Mouse (Mus musculus): ENCODE results near the gene Vmn2r34. TPM values are rescaled to one million over a fixed set of nuclear protein-coding genes. Genes with fewer than 3 reads are reported as not detected.
"Not testable (repeated sequence)": the region's sequence is repeated elsewhere in the genome, so short reads cannot be mapped to it uniquely, and the experiment has no call there.

Vmn2r34 gene
- polyA plus RNA-seq (2015; fragmentation: Nextera tagmentation; extraction: Ambion mirVana) = not detected in 2 replicates

- not testable (repeated sequence) for H3K36me3 ChIP-seq; H3K4me2 ChIP-seq (replicated peaks); ATAC-seq (ENCODE audit: insufficient number of reproducible peaks, low FRiP score, low TSS enrichment, low read depth); H3K27me3 ChIP-seq; H3K9me3 ChIP-seq (replicated peaks); H3K27ac ChIP-seq (replicated peaks); H3K4me1 ChIP-seq; H3K9ac ChIP-seq; H3K4me3 ChIP-seq (replicated peaks)
- WGBS = 64% methylated on average over 2 of the region's 2 CpGs
Measured at GRCm38 (mm10) chr7:7689413-7689812, at the start of gene Vmn2r34. Vmn2r34 (minus strand) TSS chr7:7689513.

- not testable (repeated sequence) for H3K27ac ChIP-seq (replicated peaks); ATAC-seq (ENCODE audit: insufficient number of reproducible peaks, low FRiP score, low TSS enrichment, low read depth); H3K9ac ChIP-seq; H3K4me1 ChIP-seq; H3K36me3 ChIP-seq; H3K27me3 ChIP-seq; H3K4me2 ChIP-seq (replicated peaks); H3K4me3 ChIP-seq (replicated peaks); H3K9me3 ChIP-seq (replicated peaks)
- WGBS = 81% methylated on average over 2 of the region's 2 CpGs
Measured at GRCm38 (mm10) chr7:7674032-7674431, 15.3 kb downstream of the Vmn2r34 start.

Other genes with a start within 250 kb of the Vmn2r34 start
- gene Vmn2r32, start 209.5 kb downstream of the Vmn2r34 start, polyA plus RNA-seq (2015; fragmentation: Nextera tagmentation; extraction: Ambion mirVana) = not detected in 2 replicates
- not detected in 2 replicates for gene Vmn2r33, start 122.7 kb downstream of the Vmn2r34 start, polyA plus RNA-seq (2015; fragmentation: Nextera tagmentation; extraction: Ambion mirVana)
- not detected in 2 replicates for gene Vmn2r35, start 130.4 kb upstream of the Vmn2r34 start, polyA plus RNA-seq (2015; fragmentation: Nextera tagmentation; extraction: Ambion mirVana)
- gene Vmn2r36, start 213.0 kb upstream of the Vmn2r34 start, polyA plus RNA-seq (2015; fragmentation: Nextera tagmentation; extraction: Ambion mirVana) = not detected in 2 replicates

Data from embryonic facial prominence, embryonic 15.5 days (tissue).